Mouse (Mus musculus): ENCODE data around the gene Gbp2b. TPM values are rescaled to one million over a fixed set of nuclear protein-coding genes. Genes with fewer than 3 reads are reported as not detected.

Gene Gbp2b
- total and polyA plus RNA-seq, 3 experiments, result 0.04 to 0.18 (median 0.16) TPM

DNA sequence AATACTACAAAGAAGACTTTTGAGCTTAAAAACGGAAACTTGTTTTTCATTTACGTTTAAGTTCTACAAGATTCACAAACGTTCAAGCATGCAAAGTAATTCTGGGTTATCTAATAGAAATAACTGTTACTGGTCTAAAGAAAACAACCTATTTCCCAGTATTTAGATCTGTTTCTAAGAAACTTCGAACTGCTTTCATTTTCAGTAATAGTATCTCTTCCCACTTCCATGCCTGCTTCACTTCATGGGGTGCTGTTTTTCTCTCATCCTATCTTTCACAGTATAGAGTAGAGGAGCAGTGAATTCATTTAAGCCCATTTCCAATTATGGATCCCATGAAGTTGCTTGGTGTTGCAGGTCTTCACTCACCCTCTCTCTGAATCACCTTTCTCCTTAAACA lies 16.3 kb upstream of the Gbp2b start:
- intact Hi-C loops (cut with DNase I), result no loop called here
- Histone ChIP-seq H3K9ac (ENCODE audit: low read depth, low read length) (no peak overlapping the region), H3K4me1 (ENCODE audit: control insufficient read depth, insufficient read depth, low read length) (no peaks in the 10 kb centered on the region), H3K27me3 (ENCODE audit: control insufficient read depth, insufficient read depth, low read length) (no peaks in the 10 kb centered on the region), H3K36me3 (ENCODE audit: control insufficient read depth, insufficient read depth, low read length) (no peaks in the 10 kb centered on the region), H3K79me2 (replicated peaks; ENCODE audit: control insufficient read depth, insufficient read depth, low read length) (no peaks in the 10 kb centered on the region), H3K4me3 (no peak overlapping the region), H3K27ac (no peak overlapping the region)
- 64% methylated on average over 4 of the region's 4 CpGs for WGBS
- DNase-seq, result no peak
- TF ChIP-seq POLR2A (IDR thresholded peaks at IDR 0.05; ENCODE audit: insufficient read depth, low read depth, low read length) (no peak), EP300 (IDR thresholded peaks at IDR 0.05; ENCODE audit: insufficient read depth, low read depth, low read length) (no peak), CTCF (IDR thresholded peaks at IDR 0.05) (no peak)

DNA sequence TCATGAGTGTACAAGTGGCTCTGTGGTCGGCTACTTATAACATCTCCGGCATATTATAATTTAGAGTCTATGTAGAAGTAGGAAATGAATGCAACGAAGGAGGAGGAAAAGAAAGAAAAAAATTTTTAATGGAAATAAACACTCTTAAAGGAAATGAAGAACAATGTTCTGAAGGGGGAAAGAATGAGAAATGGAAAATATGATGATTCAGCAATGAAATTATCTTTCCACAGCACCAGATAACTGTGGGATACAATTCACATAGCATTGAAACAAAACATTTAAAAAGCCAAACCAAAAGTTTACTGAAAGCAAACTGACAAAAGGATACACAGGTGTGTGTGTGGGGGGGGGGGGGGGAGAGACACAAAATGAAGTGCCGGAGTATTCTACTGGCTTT lies 11.6 kb upstream of the Gbp2b start:
- WGBS, result 79% methylated on average over 4 of the region's 4 CpGs
- Histone ChIP-seq H3K27ac (no peak overlapping the region), H3K27me3 (ENCODE audit: control insufficient read depth, insufficient read depth, low read length) (no peaks in the 10 kb centered on the region), H3K36me3 (ENCODE audit: control insufficient read depth, insufficient read depth, low read length) (peaks cover 2% of the 10 kb centered on the region), H3K9ac (ENCODE audit: low read depth, low read length) (no peak overlapping the region), H3K4me1 (ENCODE audit: control insufficient read depth, insufficient read depth, low read length) (peaks cover 2% of the 10 kb centered on the region), H3K79me2 (replicated peaks; ENCODE audit: control insufficient read depth, insufficient read depth, low read length) (no peaks in the 10 kb centered on the region), H3K4me3 (no peak overlapping the region)
- TF ChIP-seq POLR2A (IDR thresholded peaks at IDR 0.05; ENCODE audit: insufficient read depth, low read depth, low read length) (no peak), CTCF (IDR thresholded peaks at IDR 0.05) (no peak), EP300 (IDR thresholded peaks at IDR 0.05; ENCODE audit: insufficient read depth, low read depth, low read length) (no peak)
- no peak for DNase-seq
- intact Hi-C loops (cut with DNase I), result no loop called here

DNA sequence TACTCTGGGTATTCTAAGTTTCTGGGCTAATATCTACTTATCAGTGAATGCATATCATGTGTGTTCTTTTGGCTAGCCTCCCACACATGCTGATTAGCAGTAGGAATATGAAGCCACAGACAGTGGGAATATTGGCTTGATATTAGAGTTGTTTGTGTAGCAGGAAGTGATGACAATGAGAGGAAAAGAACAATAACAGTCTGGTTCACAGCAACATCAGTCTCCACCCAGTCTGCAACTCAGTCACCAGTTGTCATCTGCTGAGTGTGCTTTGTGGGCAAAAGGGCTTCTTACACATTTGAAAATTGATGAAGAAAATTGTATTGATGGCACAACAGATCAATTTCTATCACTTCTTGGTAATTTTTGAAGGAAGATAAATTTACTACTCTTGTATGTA lies 7.3 kb upstream of the Gbp2b start:
- TF ChIP-seq CTCF (IDR thresholded peaks at IDR 0.05), result no peak
- no peak for TF ChIP-seq EP300 (IDR thresholded peaks at IDR 0.05; ENCODE audit: insufficient read depth, low read depth, low read length)
- TF ChIP-seq POLR2A (IDR thresholded peaks at IDR 0.05; ENCODE audit: insufficient read depth, low read depth, low read length), result no peak
- no peak for DNase-seq
- no peaks in the 10 kb centered on the region for H3K79me2 ChIP-seq (replicated peaks; ENCODE audit: control insufficient read depth, insufficient read depth, low read length)
- H3K9ac ChIP-seq (ENCODE audit: low read depth, low read length), result no peak overlapping the region
- no peaks in the 10 kb centered on the region for H3K27me3 ChIP-seq (ENCODE audit: control insufficient read depth, insufficient read depth, low read length)
- H3K4me1 ChIP-seq (ENCODE audit: control insufficient read depth, insufficient read depth, low read length), result peaks cover 2% of the 10 kb centered on the region
- no peak overlapping the region for H3K4me3 ChIP-seq
- intact Hi-C loops (cut with DNase I), result no loop called here
- no peak overlapping the region for H3K27ac ChIP-seq
- peaks cover 2% of the 10 kb centered on the region for H3K36me3 ChIP-seq (ENCODE audit: control insufficient read depth, insufficient read depth, low read length)

DNA sequence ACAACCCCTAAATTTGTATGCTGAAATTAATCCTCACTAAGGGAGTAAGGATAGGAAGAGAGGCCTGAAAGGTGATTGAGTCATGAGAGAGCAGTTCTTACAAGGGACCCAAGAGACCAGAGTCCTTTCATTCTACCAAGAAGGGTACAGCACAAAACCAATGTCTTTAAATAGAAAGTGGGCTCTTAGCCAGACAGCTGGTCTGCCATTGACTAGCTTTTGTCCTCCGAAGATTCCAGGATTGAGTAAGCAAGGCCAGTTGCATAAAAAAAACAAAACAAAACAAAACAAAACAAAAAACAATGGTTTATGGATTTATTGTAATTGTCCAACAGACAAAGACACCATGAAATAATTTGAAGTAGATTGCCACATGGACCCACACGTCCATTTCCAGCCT lies 5.8 kb upstream of the Gbp2b start:
- Histone ChIP-seq H3K9ac (ENCODE audit: low read depth, low read length) (no peak overlapping the region), H3K4me1 (ENCODE audit: control insufficient read depth, insufficient read depth, low read length) (peaks cover 2% of the 10 kb centered on the region), H3K36me3 (ENCODE audit: control insufficient read depth, insufficient read depth, low read length) (peaks cover 2% of the 10 kb centered on the region), H3K79me2 (replicated peaks; ENCODE audit: control insufficient read depth, insufficient read depth, low read length) (no peaks in the 10 kb centered on the region), H3K4me3 (no peak overlapping the region), H3K27me3 (ENCODE audit: control insufficient read depth, insufficient read depth, low read length) (no peaks in the 10 kb centered on the region), H3K27ac (no peak overlapping the region)
- intact Hi-C loops (cut with DNase I), result no loop called here
- TF ChIP-seq EP300 (IDR thresholded peaks at IDR 0.05; ENCODE audit: insufficient read depth, low read depth, low read length) (no peak), POLR2A (IDR thresholded peaks at IDR 0.05; ENCODE audit: insufficient read depth, low read depth, low read length) (no peak), CTCF (IDR thresholded peaks at IDR 0.05) (no peak)
- DNase-seq, result no peak
- 34% methylated on average over 2 of the region's 2 CpGs for WGBS

DNA sequence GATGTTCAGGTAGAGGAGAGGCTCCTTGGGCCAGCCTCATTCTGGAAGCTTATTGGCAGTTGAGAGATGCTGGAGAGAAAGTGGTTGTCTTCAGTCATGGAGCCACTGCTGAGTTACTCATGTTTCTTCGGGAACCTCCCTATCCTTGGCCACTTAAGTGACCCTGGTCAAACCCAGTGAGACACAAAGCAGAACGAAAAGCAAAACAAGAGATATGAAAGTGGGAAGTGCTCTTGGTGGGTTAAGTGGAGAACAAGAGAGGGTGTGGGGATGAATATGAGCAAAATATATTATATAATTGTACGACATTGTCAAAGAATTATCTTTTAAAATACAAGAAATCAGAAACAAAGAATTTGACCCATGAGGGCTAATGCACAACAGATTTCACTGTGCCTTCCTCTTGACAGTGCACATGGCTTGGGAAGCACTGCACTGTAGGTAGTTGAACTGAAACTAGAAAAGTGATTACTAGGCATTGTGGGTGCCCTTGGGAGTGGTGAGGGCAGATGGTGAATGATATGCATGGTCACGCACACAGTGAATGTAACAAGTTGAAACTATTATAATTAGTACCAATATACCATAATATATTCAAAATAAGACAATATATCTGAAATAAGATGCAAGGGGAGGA lies 4.1 kb upstream of the Gbp2b start:
- intact Hi-C loops (cut with DNase I), result loop anchor here (1.0 kb wide), 1 partner anchor 29 kb away; no protein-coding TSS in a partner anchor
- no peaks in the 10 kb centered on the region for H3K27me3 ChIP-seq (ENCODE audit: control insufficient read depth, insufficient read depth, low read length)
- H3K79me2 ChIP-seq (replicated peaks; ENCODE audit: control insufficient read depth, insufficient read depth, low read length), result no peaks in the 10 kb centered on the region
- no peak overlapping the region for H3K27ac ChIP-seq
- TF ChIP-seq POLR2A (IDR thresholded peaks at IDR 0.05; ENCODE audit: insufficient read depth, low read depth, low read length) (no peak), CTCF (IDR thresholded peaks at IDR 0.05) (no peak), EP300 (IDR thresholded peaks at IDR 0.05; ENCODE audit: insufficient read depth, low read depth, low read length) (no peak)
- 71% methylated on average over 4 of the region's 4 CpGs for WGBS
- no peak for DNase-seq
- peaks cover 2% of the 10 kb centered on the region for H3K36me3 ChIP-seq (ENCODE audit: control insufficient read depth, insufficient read depth, low read length)
- peaks cover 2% of the 10 kb centered on the region for H3K4me1 ChIP-seq (ENCODE audit: control insufficient read depth, insufficient read depth, low read length)
- no peak overlapping the region for H3K4me3 ChIP-seq
- no peak overlapping the region for H3K9ac ChIP-seq (ENCODE audit: low read depth, low read length)

DNA sequence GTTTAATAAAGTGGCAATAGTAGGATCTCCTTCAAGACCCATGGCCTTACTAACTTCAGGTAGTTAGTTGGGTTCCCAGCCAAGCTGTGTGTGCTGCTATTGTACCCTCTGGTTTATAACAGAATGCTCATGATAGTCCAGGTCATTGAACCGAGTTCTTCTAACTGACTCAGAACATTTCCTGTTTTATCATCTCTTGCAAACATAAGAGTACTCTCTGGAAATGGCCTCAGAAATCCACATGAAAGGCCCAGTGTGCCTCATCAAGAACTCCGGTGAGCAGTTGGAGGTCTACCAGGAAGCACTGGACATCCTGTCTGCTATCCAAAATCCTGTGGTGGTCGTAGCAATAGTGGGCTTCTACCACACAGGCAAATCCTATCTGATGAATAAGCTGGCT lies 3.3 kb downstream of the Gbp2b start:
- Histone ChIP-seq H3K9ac (ENCODE audit: low read depth, low read length) (no peak overlapping the region), H3K4me3 (no peak overlapping the region), H3K27me3 (ENCODE audit: control insufficient read depth, insufficient read depth, low read length) (no peaks in the 10 kb centered on the region), H3K27ac (no peak overlapping the region), H3K79me2 (replicated peaks; ENCODE audit: control insufficient read depth, insufficient read depth, low read length) (no peaks in the 10 kb centered on the region), H3K36me3 (ENCODE audit: control insufficient read depth, insufficient read depth, low read length) (no peaks in the 10 kb centered on the region), H3K4me1 (ENCODE audit: control insufficient read depth, insufficient read depth, low read length) (no peaks in the 10 kb centered on the region)
- no peak for TF ChIP-seq CTCF (IDR thresholded peaks at IDR 0.05)
- TF ChIP-seq POLR2A (IDR thresholded peaks at IDR 0.05; ENCODE audit: insufficient read depth, low read depth, low read length), result no peak
- TF ChIP-seq EP300 (IDR thresholded peaks at IDR 0.05; ENCODE audit: insufficient read depth, low read depth, low read length), result no peak
- no peak for DNase-seq
- intact Hi-C loops (cut with DNase I), result no loop called here
- 42% methylated on average over 3 of the region's 3 CpGs for WGBS
